Mouse (Mus musculus) cerebellum, adult 11 months (tissue): ENCODE measurements around the gene Tmem106a.
"Not testable (repeated sequence)": the region's sequence is repeated elsewhere in the genome, so short reads cannot be mapped to it uniquely, and the experiment has no call there.

Experiments used
- DNase-seq: peaks from one replicate; pipeline ENCODE4 v3.0.0; 2022

Gene Tmem106a

GRCm38 (mm10) chr11:101582054-101583035 lies at the start of gene Tmem106a:
Gene Tmem106a, plus strand, starts transcription at chr11:101582242.
- no peak for DNase-seq

DNA sequence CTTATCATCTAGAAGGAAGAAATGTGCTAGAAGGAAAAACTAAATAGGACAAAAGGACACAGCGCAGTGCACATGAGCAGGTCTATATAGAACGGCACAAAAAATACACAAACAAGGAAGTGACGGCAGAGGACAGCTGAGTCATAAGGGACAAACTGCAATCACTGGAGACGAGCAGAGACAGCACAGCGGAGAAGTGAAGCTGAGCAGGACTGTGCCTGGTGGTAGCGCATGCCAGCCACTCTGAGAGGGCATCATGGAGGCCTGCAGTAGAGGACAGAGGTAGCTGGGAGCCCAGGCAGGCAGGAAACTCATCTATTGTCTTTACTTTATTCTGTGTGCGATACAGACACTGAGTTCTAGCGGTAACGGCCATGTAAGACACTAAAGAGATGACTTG lies 38.5 kb upstream of the Tmem106a start:
- no peak for DNase-seq

DNA sequence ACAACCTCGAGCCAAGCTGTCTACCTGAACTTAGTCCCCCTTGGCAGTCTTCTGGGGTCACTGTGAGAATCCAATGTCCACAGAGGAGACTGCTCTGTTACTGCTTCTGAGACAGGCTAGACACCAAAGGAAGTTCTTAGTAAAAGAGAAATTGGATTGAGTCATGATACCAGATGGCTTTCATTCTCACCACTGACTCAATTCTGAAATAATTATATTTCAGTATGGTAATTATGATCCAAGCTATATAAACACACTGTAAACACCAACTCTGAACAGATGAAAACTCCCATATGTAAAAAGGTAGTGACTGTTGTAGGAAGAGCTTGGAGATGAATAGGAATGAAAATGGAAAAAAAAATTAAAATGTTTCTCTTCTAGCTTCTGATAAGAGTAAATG lies 37.9 kb upstream of the Tmem106a start:
- no peak for DNase-seq

DNA sequence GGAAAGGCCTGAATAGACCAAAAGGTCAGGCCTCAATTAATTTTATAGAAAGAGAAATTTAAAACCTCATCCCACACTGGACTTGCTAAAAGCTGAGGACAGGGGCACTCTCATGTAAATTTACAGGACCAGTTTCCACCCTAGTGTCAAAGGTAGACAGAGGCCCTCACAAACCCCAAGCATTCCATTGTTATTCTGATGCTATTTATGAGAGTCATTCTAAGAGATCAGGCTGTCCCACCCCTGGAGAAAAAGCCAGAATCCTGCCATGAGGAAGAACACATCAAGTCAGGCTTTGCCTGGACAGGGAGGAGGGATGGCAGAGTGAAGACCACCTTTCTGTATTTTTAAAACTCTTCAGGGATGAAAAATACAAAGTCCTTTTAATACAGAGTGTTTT lies 33.5 kb upstream of the Tmem106a start:
- no peak for DNase-seq

DNA sequence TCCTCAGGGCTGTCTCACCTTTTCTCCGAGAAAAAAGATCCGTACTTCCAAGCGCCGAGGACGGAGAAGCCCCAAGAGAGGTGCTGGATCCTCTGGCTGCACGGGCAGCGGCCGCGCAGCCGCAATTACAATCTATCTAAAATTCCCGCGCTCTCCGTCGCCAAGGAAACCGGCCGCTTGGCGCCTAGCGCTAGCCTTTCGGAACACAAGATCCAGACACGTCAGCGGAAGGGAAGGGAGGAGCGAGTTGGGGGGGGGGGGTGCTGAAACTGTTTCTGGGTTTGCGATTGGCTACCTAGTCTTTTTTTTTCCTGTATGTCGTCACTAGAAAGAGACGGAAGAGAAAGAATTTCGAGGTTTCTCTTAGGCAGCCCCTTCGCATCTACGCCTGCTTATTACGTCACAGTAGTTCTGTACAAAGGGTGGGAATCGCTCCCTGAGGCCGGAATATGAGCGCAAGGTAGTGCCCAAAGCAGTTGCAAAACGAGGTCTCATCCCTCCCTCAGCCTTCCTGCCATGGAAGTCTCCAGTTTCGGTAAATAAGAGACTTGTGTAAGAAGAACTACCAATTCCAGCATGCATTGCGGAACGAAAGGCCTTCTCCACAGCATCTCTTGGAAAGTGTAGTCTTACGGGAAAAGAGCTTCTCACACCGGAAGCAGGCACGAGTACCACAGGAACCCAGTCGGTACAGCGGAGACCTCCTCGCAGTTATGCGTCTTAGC lies 30.1 kb upstream of the Tmem106a start, which contains the start of the genes Brca1 and Nbr1:
TSS of gene Brca1 (minus strand) at position 205 of the 725 bp plus-strand sequence.
TSS of gene Nbr1 (plus strand) at position 399 of the 725 bp plus-strand sequence.
- DNase-seq, result peak; percentile 83

DNA sequence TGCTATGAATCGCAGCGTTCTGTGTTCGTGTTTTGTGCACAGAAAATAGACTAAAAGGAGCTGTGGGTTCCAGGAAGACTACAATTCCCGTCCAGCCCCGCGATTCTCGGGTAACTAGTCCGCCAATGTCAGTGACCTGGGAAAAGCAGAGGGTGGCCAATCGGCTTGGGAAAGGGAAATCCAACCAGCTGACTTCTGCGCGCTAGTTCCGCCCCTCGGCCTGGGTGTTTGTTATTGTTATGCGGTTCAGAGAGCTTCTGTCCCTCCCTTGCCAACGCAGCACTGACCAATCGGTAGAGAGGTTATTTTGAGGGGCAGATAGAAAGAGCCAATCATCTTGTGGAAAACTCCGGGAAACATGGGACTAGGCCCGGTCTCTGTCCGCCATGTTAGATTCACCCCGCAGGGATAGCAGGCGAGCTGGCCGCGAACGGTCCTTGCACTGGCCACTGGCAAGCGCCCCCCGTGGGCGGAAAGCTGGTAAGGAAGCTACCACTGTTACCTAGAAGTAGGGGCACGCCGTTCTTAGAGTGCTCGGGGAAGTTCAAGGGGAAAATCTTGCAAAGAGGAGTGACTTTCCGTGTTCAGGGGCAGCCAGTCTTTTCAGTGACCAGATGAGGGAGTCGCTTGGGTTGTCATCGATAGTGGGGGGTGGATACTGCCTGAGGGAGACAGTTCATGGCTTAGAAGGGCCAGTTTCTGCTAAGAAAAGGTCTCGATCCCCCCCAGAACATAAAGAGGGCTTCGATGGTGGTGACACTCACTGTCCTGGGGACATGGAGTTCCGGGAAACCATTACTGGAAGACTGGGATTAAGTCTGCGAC lies 29.4 kb upstream of the Tmem106a start:
- DNase-seq, result peak; percentile 97

GRCm38 (mm10) chr11:101553354-101553930 lies 28.6 kb upstream of the Tmem106a start:
- no peak for DNase-seq

- DNase-seq, result no peak
These were observed 25.5 kb upstream of the Tmem106a start for GRCm38 (mm10) chr11:101556541-101556940.

DNA sequence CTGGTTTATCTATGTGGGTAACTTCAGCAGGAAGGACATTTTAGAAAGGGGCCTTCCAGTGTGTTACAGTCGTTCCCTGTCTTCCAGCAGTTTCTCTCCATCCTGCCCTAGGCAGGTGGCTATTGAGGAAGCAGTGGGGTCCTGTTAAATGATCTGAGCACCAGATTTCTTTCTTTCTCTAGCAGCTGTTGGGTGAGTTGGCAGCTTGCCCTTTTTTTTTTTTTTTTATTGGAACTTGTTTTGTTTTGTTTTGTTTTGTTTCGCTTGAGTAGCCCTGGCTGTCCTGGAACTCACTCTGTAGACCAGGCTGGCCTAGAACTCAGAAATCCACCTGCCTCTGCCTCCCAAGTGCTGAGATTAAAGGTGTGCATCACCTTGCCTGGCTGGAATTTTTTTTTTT lies 25.1 kb upstream of the Tmem106a start:
- no peak for DNase-seq

DNA sequence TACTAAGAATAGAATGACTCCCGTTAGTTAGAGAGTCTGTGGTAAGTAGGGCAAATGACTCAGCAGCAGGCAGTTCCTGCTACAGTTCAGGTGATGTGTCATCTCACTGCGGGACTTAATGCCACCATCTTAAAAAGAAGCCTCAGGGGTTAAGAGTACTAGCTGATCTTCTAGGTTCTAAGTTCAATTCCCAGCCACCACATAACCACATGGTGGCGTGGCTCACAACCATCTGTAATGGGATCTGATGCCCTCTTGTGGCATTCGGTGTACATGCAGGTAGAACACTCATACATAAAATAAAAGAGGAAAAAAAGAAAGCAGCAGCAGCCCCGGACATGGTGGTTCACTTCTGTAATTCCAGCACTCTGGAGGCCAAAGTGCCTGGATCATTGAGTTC lies 19.7 kb upstream of the Tmem106a start:
- DNase-seq, result no peak

DNA sequence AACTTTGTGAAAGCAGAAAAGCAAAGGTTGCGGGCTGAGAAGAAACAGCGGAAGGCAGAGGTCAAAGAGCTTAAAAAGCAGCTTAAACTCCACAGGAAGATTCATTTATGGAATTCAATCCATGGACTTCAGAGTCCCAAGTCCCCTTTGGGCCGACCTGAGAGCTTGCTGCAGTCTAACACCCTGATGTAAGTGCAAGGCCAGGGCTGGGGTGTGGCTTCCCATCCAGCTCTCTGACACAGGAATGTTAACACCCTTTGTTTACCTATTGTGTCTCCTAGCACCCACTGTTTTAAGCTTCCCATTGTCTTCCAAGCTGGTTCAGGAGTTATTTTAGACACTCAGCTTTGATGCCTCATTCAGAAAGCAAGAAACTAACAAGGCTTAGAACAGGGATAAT lies 13.6 kb upstream of the Tmem106a start:
- DNase-seq, result no peak

GRCm38 (mm10) chr11:101576116-101576515 lies 5.9 kb upstream of the Tmem106a start:
- no peak for DNase-seq

DNA sequence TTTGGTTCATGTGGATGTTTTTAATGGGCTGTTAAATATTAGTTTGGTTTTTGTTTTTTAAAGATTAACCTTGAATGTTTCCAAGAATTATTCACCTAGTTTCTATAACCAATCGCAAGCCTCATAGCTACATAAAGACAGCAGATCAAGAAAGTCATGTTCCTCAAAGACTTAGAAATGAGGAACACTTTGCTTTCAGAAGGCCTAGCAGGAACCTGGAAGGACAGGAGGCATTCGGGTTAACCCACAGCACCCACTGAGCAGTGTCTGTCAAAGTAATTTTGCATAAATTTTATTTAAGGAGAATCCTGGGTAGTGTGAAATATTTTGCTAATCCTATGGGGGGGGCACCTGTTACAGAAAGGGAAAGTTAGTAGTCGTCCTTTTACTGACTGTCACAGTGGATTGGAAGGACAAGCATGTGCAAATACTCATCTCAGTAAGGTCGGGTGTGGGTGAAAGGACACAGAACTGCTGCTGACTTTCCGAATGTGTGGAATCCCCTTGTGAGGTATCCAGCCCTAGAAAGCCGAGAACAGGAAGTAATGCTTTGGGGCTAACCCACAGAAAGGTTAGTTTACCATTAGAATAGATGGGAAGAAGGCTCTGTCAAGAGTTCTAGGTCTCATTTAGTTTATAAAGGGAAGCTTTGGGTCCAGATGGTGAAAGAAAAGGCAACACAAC lies 819 bp upstream of the Tmem106a start:
- DNase-seq, result no peak

- no peak for DNase-seq
These were observed 1.2 kb downstream of the Tmem106a start for GRCm38 (mm10) chr11:101583205-101583604.

GRCm38 (mm10) chr11:101585031-101585430 lies 3.0 kb downstream of the Tmem106a start:
- DNase-seq, result not testable (repeated sequence)

GRCm38 (mm10) chr11:101585805-101586204 lies 3.8 kb downstream of the Tmem106a start:
- no peak for DNase-seq

GRCm38 (mm10) chr11:101587676-101588075 lies 5.6 kb downstream of the Tmem106a start:
- no peak for DNase-seq

- no peak for DNase-seq
These were observed 6.8 kb downstream of the Tmem106a start for GRCm38 (mm10) chr11:101588868-101589267.

- peak; percentile 24 for DNase-seq
These were observed 7.4 kb downstream of the Tmem106a start for GRCm38 (mm10) chr11:101589444-101589843.

DNA sequence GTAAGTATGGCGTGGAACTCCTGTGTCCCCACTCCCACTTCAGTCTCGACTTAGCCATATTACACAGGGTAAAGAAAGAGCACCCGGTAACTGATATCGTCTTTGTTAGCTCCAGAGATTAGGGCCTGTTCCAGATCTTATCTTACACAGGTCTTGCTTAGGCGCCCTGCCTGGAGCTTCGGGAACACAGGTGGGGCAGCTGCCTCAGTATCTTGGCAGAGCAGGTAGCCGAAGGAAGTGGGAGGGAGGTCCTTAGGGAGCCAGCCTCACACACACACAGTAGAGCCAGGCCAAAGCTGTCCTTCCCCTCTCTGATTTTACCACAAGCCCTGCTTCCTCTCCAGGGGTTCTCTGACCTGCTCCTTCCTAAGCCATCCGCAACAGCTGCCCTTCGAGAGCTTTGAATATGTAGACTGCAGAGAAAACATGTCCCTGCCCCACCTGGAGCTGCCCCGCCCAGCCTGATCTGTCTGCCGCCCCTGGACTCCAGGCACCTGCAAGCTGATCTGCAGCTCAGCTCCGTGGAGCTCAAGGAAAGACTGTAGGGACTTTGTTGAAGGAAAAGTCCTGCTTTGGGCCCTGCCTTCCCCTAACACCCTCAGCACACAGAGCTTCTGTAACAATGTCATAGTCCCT lies 8.1 kb downstream of the Tmem106a start:
- no peak for DNase-seq

GRCm38 (mm10) chr11:101599156-101599555 lies 17.1 kb downstream of the Tmem106a start, which contains the start of gene Gm11634:
Gene Gm11634, minus strand, starts transcription at chr11:101599256.
- DNase-seq, result no peak
